20 mouse cellular contexts compared by ENCODE assay signal in genomic region chr10:12017286-12017685, GRCm38 (mm10).
A peak's percentile ranks its signal among the peaks of the same experiment; 100 is the strongest.
DNase-seq lines count a peak whose midpoint lies in the region; ATAC-seq and TF ChIP-seq lines count a peak whose summit lies in the region.
"Had no signal": no experiment of that assay in that cellular context is flagged by ENCODE, and none has a peak within 500 bp of the region (broad histone marks: within the 10 kb centered on the region; RNA-seq: fewer than 3 reads in every experiment).

No protein-coding gene starts in this region.

- peak; percentile 86 for ATAC-seq in granulocyte monocyte progenitor cell, adult 5-6 weeks (replicated peaks; ENCODE audit: poor library complexity, severe bottlenecking)
- peak; percentile 80 for ATAC-seq in megakaryocyte progenitor cell, adult 5-6 weeks (replicated peaks; ENCODE audit: poor library complexity)
- ATAC-seq: CD4-positive, CD25-positive, alpha-beta regulatory T cell, adult 4 months; forebrain, embryonic 13.5 days; forebrain, embryonic 15.5 days; forebrain, postnatal 0 days had no signal

- no peak overlapping the region for H3K4me2 ChIP-seq in CH12.LX (ENCODE audit: insufficient read depth, low read depth, poor library complexity, severe bottlenecking)
- H3K4me2 ChIP-seq: embryonic facial prominence, embryonic 12.5 days; forebrain, embryonic 13.5 days; forebrain, embryonic 15.5 days had no signal

- H3K4me3 ChIP-seq in CH12.LX (replicated peaks in 1 of 3; ENCODE audit: low read depth in 2 of 3, low read length in 2 of 3, poor library complexity in 1 of 3), result no peak overlapping the region
- H3K4me3 ChIP-seq: embryonic facial prominence, embryonic 10.5 days; embryonic facial prominence, embryonic 12.5 days; forebrain, embryonic 13.5 days; forebrain, embryonic 15.5 days had no signal

- no peak for TF ChIP-seq EP300 in CH12.LX (IDR thresholded peaks at IDR 0.05; ENCODE audit: low read length)

- dilution Hi-C loops in CH12.LX (cut with MboI; ENCODE audit: extremely low pct_ligation_motif_present, extremely low pct_unique_long_range_greater_than_20kb, low sequenced_read_pairs), result no loop called here

- no peaks in the 10 kb centered on the region for H3K9me3 ChIP-seq in CH12.LX (replicated peaks; ENCODE audit: low read length)
- H3K9me3 ChIP-seq: embryonic facial prominence, embryonic 10.5 days; embryonic facial prominence, embryonic 12.5 days; forebrain, embryonic 13.5 days; forebrain, embryonic 15.5 days had no signal

- TF ChIP-seq RAD21 in CH12.LX (IDR thresholded peaks at IDR 0.05; ENCODE audit: low read depth, low read length), result no peak

- H3K9ac ChIP-seq in CH12.LX (ENCODE audit: insufficient read depth, low read depth), result no peak overlapping the region
- H3K9ac ChIP-seq: forebrain, embryonic 13.5 days; forebrain, embryonic 15.5 days; forebrain, postnatal 0 days had no signal

- intact Hi-C loops in gastrocnemius, postnatal 36 days (cut with DNase I), result loop anchor here (10.0 kb wide), 1 partner anchor 968 kb away; no protein-coding TSS in a partner anchor

- H3K79me2 ChIP-seq in CH12.LX (replicated peaks; ENCODE audit: control insufficient read depth, extremely low read depth, insufficient read depth, poor library complexity, severe bottlenecking), result no peaks in the 10 kb centered on the region

- H3K36me3 ChIP-seq in CH12.LX (replicated peaks in 1 of 2; ENCODE audit: control insufficient read depth in 1 of 2, insufficient read depth in 1 of 2, low read length in 1 of 2), result no peaks in the 10 kb centered on the region
- H3K36me3 ChIP-seq: embryonic facial prominence, embryonic 10.5 days; embryonic facial prominence, embryonic 12.5 days; forebrain, embryonic 15.5 days had no signal

- no peak overlapping the region for H3K27ac ChIP-seq in CH12.LX (ENCODE audit: insufficient read depth, low read depth)
- H3K27ac ChIP-seq: embryonic facial prominence, embryonic 10.5 days; embryonic facial prominence, embryonic 12.5 days; forebrain, embryonic 13.5 days; forebrain, embryonic 15.5 days had no signal

- TF ChIP-seq CTCF in CH12.LX (conservative IDR thresholded peaks at IDR 0.05 in 1 of 2, IDR thresholded peaks at IDR 0.05 in 1 of 2; ENCODE audit: low read depth in 2 of 2, low read length in 2 of 2), result no peak

- H3K4me1 ChIP-seq in CH12.LX (ENCODE audit: control insufficient read depth in 1 of 2, insufficient read depth in 2 of 2), result peaks cover 0 to 7% of the 10 kb centered on the region in 2 experiments; a peak in 2 of 4 replicates
- H3K4me1 ChIP-seq: forebrain, embryonic 15.5 days had no signal

- DNase-seq in CH12.LX (ENCODE audit: extremely low read depth), result peak; percentile 19
- DNase-seq in gastrocnemius, postnatal 36 days, result no peak
- DNase-seq in cerebellum, adult 11 months, result no peak
- DNase-seq: adrenal gland, adult 8-10 months; adrenal gland, postnatal 14 days; adrenal gland, postnatal 36 days; B cell, adult 2 months; cerebellum, adult 18-20 months; cerebellum, adult 8-10 months; cerebellum, adult 9-11 months; cerebellum, postnatal 14 days; cerebellum, postnatal 36 days; forebrain, postnatal 0 days had no signal

- H3K27me3 ChIP-seq in CH12.LX (replicated peaks), result no peaks in the 10 kb centered on the region
- H3K27me3 ChIP-seq: embryonic facial prominence, embryonic 12.5 days; forebrain, embryonic 13.5 days; forebrain, embryonic 15.5 days had no signal

- TF ChIP-seq POLR2A in CH12.LX (IDR thresholded peaks at IDR 0.05; ENCODE audit: low read depth, low read length), result no peak

- in situ Hi-C loops in CH12.LX (cut with MboI; ENCODE audit: low pct_ligation_motif_present, low pct_unique_long_range_greater_than_20kb, low sequenced_read_pairs), result no loop called here

TF ChIP-seq in CH12.LX, 34 proteins besides CTCF, POLR2A, EP300 and RAD21:
- TF ChIP-seq MXI1 (IDR thresholded peaks at IDR 0.05; ENCODE audit: low read depth, low read length), result no peak
- no peak for TF ChIP-seq PAX5 (IDR thresholded peaks at IDR 0.05; ENCODE audit: low read length)
- no peak for TF ChIP-seq CHD1 (IDR thresholded peaks at IDR 0.05; ENCODE audit: low read depth, low read length)
- no peak for TF ChIP-seq HCFC1 (IDR thresholded peaks at IDR 0.05; ENCODE audit: low read depth, low read length)
- no peak for TF ChIP-seq UBTF (IDR thresholded peaks at IDR 0.05; ENCODE audit: low read depth, low read length)
- TF ChIP-seq ZNF384 (IDR thresholded peaks at IDR 0.05; ENCODE audit: low read depth, low read length), result no peak
- no peak for TF ChIP-seq POLR2AphosphoS2 (IDR thresholded peaks at IDR 0.05; ENCODE audit: low read depth, low read length)
- TF ChIP-seq MAX (IDR thresholded peaks at IDR 0.05; ENCODE audit: low read length), result no peak
- TF ChIP-seq JUND (conservative IDR thresholded peaks at IDR 0.05; ENCODE audit: low read depth, low read length), result no peak
- TF ChIP-seq MEF2A (IDR thresholded peaks at IDR 0.05; ENCODE audit: borderline replicate concordance, low read depth, low read length), result no peak
- TF ChIP-seq NRF1 (IDR thresholded peaks at IDR 0.05; ENCODE audit: low read depth, low read length), result no peak
- TF ChIP-seq CHD2 (IDR thresholded peaks at IDR 0.05; ENCODE audit: low read length), result no peak
- TF ChIP-seq USF2 (conservative IDR thresholded peaks at IDR 0.05; ENCODE audit: low read depth, low read length), result no peak
- TF ChIP-seq GABPA (IDR thresholded peaks at IDR 0.05; ENCODE audit: insufficient replicate concordance, low read depth, low read length), result no peak
- TF ChIP-seq ZMIZ1 (IDR thresholded peaks at IDR 0.05; ENCODE audit: low read depth, low read length), result no peak
- no peak for TF ChIP-seq MAFK (IDR thresholded peaks at IDR 0.05; ENCODE audit: insufficient replicate concordance, low read length)
- TF ChIP-seq MYC (IDR thresholded peaks at IDR 0.05; ENCODE audit: low read depth, low read length), result no peak
- TF ChIP-seq ELF1 (IDR thresholded peaks at IDR 0.05; ENCODE audit: low read depth, low read length), result no peak
- no peak for TF ChIP-seq TBP (conservative IDR thresholded peaks at IDR 0.05; ENCODE audit: low read depth, low read length)
